Mouse (Mus musculus): ENCODE measurements at regions not wholly inside any gene's neighbourhood (a gene's known extent, or its start where the extent isn't known, plus 50 kb on each side); places are given as distances from the start of the nearest gene placed in this dataset.

DNA sequence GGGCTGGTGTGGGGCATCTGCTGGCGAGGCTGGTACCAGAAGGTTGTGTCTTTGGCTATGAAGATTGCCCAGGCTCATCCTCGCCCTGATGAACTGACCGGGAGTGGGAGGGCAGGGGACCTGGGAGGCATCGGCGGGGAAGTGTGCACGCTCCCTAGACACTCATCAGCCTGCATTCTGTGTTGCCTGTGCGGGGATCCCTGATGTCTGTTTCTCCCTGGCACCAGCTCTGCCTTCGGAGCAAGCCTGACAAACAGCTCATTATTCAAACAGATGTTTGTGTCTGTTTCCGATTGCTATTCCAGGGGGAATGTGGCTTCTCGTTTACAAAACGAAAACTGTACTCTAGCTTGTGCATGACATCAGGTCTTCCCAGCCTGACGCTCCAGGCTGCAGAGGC is 412.3 kb downstream of the Cdh26 start:
- Histone ChIP-seq H3K4me3 (ENCODE audit: low read depth, low read length) (no peak overlapping the region), H3K4me1 (ENCODE audit: insufficient read depth) (no peaks in the 10 kb centered on the region), H3K27ac (ENCODE audit: low read depth) (no peak overlapping the region), H3K4me2 (no peak overlapping the region), H3K36me3 (ENCODE audit: insufficient read depth) (no peaks in the 10 kb centered on the region), H3K9ac (no peak overlapping the region), H3K27me3 (ENCODE audit: insufficient read depth, low read length) (no peaks in the 10 kb centered on the region), H3K9me3 (ENCODE audit: low read depth, low read length) (no peaks in the 10 kb centered on the region)
- WGBS = 47% methylated on average over 12 of the region's 12 CpGs
- peak; percentile 7 for DNase-seq
- no peak for ATAC-seq (ENCODE audit: insufficient read depth)
- TF ChIP-seq CTCF (IDR thresholded peaks at IDR 0.05; ENCODE audit: low read depth) = no peak

DNA sequence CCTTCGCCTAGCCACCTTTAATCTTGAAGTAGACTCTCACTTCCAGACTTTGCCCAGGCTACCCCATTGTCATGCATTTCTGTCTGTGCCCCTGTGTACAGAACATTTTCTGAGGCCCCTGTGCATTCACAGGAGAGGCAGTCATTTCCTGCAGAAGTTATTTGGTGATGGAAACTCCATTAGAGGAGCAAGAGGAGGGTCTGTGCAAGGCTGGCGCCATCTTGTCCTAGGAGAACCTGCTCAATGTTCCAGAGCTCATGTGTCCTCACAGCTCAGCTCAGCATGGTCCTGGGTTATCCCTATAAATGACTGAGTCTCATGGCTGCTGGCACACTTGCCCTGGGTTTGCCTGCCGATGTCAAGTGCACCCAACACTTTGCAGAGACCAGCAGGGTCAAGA is 413.1 kb downstream of the Cdh26 start:
- ATAC-seq (ENCODE audit: insufficient read depth) = no peak
- H3K4me2 ChIP-seq = no peak overlapping the region
- no peak for TF ChIP-seq CTCF (IDR thresholded peaks at IDR 0.05; ENCODE audit: low read depth)
- H3K27me3 ChIP-seq (ENCODE audit: insufficient read depth, low read length) = no peaks in the 10 kb centered on the region
- H3K9me3 ChIP-seq (ENCODE audit: low read depth, low read length) = no peaks in the 10 kb centered on the region
- H3K4me1 ChIP-seq (ENCODE audit: insufficient read depth) = no peaks in the 10 kb centered on the region
- no peak overlapping the region for H3K4me3 ChIP-seq (ENCODE audit: low read depth, low read length)
- no peak overlapping the region for H3K9ac ChIP-seq
- no peaks in the 10 kb centered on the region for H3K36me3 ChIP-seq (ENCODE audit: insufficient read depth)
- DNase-seq = no peak
- H3K27ac ChIP-seq (ENCODE audit: low read depth) = no peak overlapping the region
- WGBS = 79% methylated on average over 3 of the region's 3 CpGs

GRCm38 (mm10) chr2:178844561-178844960 is 414.2 kb downstream of the Cdh26 start:
- no peaks in the 10 kb centered on the region for H3K36me3 ChIP-seq (ENCODE audit: insufficient read depth)
- H3K9me3 ChIP-seq (ENCODE audit: low read depth, low read length) = no peaks in the 10 kb centered on the region
- H3K4me3 ChIP-seq (ENCODE audit: low read depth, low read length) = no peak overlapping the region
- 86% methylated on average over 4 of the region's 4 CpGs for WGBS
- no peaks in the 10 kb centered on the region for H3K4me1 ChIP-seq (ENCODE audit: insufficient read depth)
- no peak for DNase-seq
- no peak for TF ChIP-seq CTCF (IDR thresholded peaks at IDR 0.05; ENCODE audit: low read depth)
- H3K4me2 ChIP-seq = no peak overlapping the region
- no peak overlapping the region for H3K27ac ChIP-seq (ENCODE audit: low read depth)
- no peak overlapping the region for H3K9ac ChIP-seq
- H3K27me3 ChIP-seq (ENCODE audit: insufficient read depth, low read length) = no peaks in the 10 kb centered on the region
- ATAC-seq (ENCODE audit: insufficient read depth) = no peak

DNA sequence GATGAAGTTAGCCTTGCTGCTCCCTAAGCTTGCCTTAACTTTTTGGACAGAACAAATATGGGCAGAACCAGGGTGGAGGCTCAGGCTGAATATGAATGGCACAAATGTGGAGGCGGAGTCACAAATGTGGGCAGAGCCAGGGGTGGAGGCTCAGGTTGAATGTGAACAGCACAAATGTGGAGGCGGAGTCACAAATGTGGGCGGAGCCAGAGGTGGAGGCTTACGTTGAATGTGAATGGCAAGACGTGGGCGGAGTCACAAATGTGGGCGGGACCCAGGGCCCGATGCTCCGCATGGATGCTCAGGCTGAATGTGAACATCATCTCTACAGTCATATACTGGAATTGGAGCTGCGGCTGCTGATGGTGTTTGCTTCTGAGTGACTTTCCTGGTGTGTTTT is 420.0 kb downstream of the Cdh26 start:
- 81% methylated on average over 10 of the region's 10 CpGs for WGBS
- Histone ChIP-seq H3K27ac (ENCODE audit: low read depth) (no peak overlapping the region), H3K4me1 (ENCODE audit: insufficient read depth) (no peaks in the 10 kb centered on the region), H3K4me2 (no peak overlapping the region), H3K27me3 (ENCODE audit: insufficient read depth, low read length) (no peaks in the 10 kb centered on the region), H3K4me3 (ENCODE audit: low read depth, low read length) (no peak overlapping the region), H3K9me3 (ENCODE audit: low read depth, low read length) (no peaks in the 10 kb centered on the region), H3K36me3 (ENCODE audit: insufficient read depth) (no peaks in the 10 kb centered on the region), H3K9ac (no peak overlapping the region)
- no peak for ATAC-seq (ENCODE audit: insufficient read depth)
- TF ChIP-seq CTCF (IDR thresholded peaks at IDR 0.05; ENCODE audit: low read depth) = no peak
- no peak for DNase-seq

- WGBS = 86% methylated on average over 11 of the region's 11 CpGs
- Histone ChIP-seq H3K9me3 (ENCODE audit: low read depth, low read length) (no peaks in the 10 kb centered on the region), H3K4me2 (no peak overlapping the region), H3K9ac (no peak overlapping the region), H3K4me1 (ENCODE audit: insufficient read depth) (no peaks in the 10 kb centered on the region), H3K4me3 (ENCODE audit: low read depth, low read length) (no peak overlapping the region), H3K27ac (ENCODE audit: low read depth) (no peak overlapping the region), H3K27me3 (ENCODE audit: insufficient read depth, low read length) (no peaks in the 10 kb centered on the region), H3K36me3 (ENCODE audit: insufficient read depth) (no peaks in the 10 kb centered on the region)
- DNase-seq = no peak
- ATAC-seq (ENCODE audit: insufficient read depth) = no peak
- no peak for TF ChIP-seq CTCF (IDR thresholded peaks at IDR 0.05; ENCODE audit: low read depth)
Observed at GRCm38 (mm10) chr2:178850769-178851168, 420.4 kb downstream of the Cdh26 start.

DNA sequence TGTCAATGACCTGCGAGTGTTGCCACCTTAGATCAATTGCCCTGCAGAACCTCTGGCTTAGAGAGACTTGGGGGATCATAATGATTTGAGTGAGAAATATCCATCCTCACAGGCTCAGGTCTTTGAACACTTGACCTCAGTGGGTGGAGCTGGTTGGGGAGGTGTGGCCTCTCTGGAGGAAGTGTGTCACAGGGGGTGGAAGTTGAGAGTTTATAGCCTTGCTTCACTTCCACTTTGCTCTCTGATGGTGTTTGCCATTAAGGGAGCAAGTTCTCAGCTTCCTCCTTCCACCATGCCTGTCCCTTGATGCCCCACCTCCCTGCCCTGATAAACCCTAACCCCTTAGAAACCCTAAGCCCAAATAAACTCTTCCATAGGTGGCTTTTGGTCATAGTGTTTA is 423.7 kb downstream of the Cdh26 start:
- Histone ChIP-seq H3K27ac (ENCODE audit: low read depth) (no peak overlapping the region), H3K9ac (no peak overlapping the region), H3K27me3 (ENCODE audit: insufficient read depth, low read length) (no peaks in the 10 kb centered on the region), H3K4me3 (ENCODE audit: low read depth, low read length) (no peak overlapping the region), H3K4me2 (no peak overlapping the region), H3K36me3 (ENCODE audit: insufficient read depth) (no peaks in the 10 kb centered on the region), H3K9me3 (ENCODE audit: low read depth, low read length) (no peaks in the 10 kb centered on the region), H3K4me1 (ENCODE audit: insufficient read depth) (no peaks in the 10 kb centered on the region)
- ATAC-seq (ENCODE audit: insufficient read depth) (no peak), DNase-seq (no peak)
- WGBS = 70% methylated on average over 1 of the region's 1 CpGs
- no peak for TF ChIP-seq CTCF (IDR thresholded peaks at IDR 0.05; ENCODE audit: low read depth)

GRCm38 (mm10) chr2:178854760-178855159 is 424.4 kb downstream of the Cdh26 start:
- Histone ChIP-seq H3K9me3 (ENCODE audit: low read depth, low read length) (no peaks in the 10 kb centered on the region), H3K4me3 (ENCODE audit: low read depth, low read length) (no peak overlapping the region), H3K27ac (ENCODE audit: low read depth) (no peak overlapping the region), H3K27me3 (ENCODE audit: insufficient read depth, low read length) (no peaks in the 10 kb centered on the region), H3K4me2 (no peak overlapping the region), H3K4me1 (ENCODE audit: insufficient read depth) (no peaks in the 10 kb centered on the region), H3K36me3 (ENCODE audit: insufficient read depth) (no peaks in the 10 kb centered on the region), H3K9ac (no peak overlapping the region)
- WGBS = 43% methylated on average over 2 of the region's 2 CpGs
- no peak for TF ChIP-seq CTCF (IDR thresholded peaks at IDR 0.05; ENCODE audit: low read depth)
- ATAC-seq (ENCODE audit: insufficient read depth) = no peak
- no peak for DNase-seq

DNA sequence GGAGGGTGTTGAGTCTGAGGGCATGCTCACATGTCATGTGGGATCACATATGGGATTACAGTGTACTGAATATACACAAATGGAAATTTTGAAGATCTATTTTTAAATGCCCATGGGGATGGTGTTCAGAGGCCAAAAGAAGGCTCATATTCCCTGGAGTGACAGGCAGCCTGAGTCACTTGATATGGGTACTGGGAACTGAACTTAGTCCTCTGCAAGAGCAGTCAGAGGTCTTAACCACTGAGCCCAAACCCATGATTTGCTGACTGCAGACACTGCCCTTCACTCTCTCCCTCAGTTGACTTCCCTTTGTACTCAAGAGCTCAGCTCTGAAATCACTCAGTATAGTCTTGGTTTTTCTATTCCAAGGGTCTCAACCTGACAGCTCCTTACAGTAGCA is 432.3 kb downstream of the Cdh26 start:
- H3K27me3 ChIP-seq (ENCODE audit: insufficient read depth, low read length) = no peaks in the 10 kb centered on the region
- no peak overlapping the region for H3K4me3 ChIP-seq (ENCODE audit: low read depth, low read length)
- H3K9me3 ChIP-seq (ENCODE audit: low read depth, low read length) = no peaks in the 10 kb centered on the region
- DNase-seq (no peak), ATAC-seq (ENCODE audit: insufficient read depth) (no peak)
- no peak overlapping the region for H3K27ac ChIP-seq (ENCODE audit: low read depth)
- H3K4me1 ChIP-seq (ENCODE audit: insufficient read depth) = no peaks in the 10 kb centered on the region
- H3K9ac ChIP-seq = no peak overlapping the region
- H3K4me2 ChIP-seq = no peak overlapping the region
- no peak for TF ChIP-seq CTCF (IDR thresholded peaks at IDR 0.05; ENCODE audit: low read depth)
- no peaks in the 10 kb centered on the region for H3K36me3 ChIP-seq (ENCODE audit: insufficient read depth)
